Mouse (Mus musculus) cerebellum, postnatal 10 days (tissue): ENCODE results near the gene Jakmip3.

Source experiments
- DNase-seq, 2 experiments: peaks; one replicate each; pipeline ENCODE4 v3.0.0; 2021; ENCODE audit warnings: mixed read lengths in 2 of 2

Gene Jakmip3

DNA sequence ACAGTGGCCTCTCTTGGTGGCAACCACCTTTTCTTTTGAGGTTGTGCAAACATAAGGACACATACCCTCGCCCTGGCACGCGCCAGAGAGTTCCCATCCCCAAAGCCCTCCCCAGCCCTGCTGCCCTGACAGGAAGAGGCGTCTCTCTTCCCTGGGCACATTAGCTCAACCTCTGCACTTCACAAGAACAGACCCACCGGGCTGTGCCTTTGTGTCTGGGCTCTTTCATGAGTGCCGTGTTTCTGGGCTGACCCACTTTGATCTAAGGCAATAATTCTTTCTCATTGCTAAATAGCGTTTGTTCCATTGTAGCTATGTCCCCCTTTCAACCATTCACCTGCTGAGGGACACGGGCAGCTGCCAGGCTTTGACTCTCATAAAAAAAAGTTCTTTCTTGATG, 7.8 kb downstream of the Jakmip3 start:
- no peak for DNase-seq

DNA sequence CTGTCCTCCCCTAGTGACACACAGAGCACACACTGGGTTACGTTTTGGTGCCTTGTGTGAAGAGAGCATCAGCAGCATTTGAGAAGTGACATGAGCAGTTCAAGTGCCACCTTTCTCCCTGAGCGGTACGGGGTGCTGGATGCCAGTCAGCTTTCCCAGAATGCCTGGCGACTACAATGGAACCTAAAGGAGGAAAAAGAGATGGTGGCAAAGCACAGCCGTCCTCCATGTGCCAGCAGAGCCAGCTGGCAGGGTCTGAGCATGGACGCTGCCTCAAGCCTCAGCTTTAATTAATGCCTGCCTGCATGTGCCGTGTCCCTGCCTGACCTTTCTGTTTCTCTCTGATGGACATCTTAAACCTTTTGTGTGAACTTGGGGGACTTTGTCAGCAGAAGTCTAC, 15.3 kb downstream of the Jakmip3 start:
- peak; percentile 74 to 83 for DNase-seq

DNA sequence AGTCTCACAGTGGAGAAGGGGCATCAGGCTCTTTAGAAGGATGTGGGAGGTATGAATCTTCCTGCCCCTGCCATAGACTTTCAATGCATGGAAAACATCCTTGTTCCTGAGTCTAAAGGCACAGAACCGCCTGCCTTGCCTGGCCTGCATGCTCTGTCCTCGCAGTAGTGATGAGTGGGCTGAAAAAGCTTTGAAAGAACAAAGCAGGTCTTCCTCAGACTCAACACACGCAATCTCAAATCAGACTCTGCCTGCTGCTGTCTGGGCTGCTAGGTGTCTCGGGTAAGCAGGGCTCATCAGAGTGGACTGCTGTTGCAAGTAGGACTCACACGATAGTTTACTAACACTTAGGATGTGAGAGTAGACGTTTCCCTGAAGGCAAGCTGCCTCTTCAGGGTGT, 16.6 kb downstream of the Jakmip3 start:
- no peak for DNase-seq

DNA sequence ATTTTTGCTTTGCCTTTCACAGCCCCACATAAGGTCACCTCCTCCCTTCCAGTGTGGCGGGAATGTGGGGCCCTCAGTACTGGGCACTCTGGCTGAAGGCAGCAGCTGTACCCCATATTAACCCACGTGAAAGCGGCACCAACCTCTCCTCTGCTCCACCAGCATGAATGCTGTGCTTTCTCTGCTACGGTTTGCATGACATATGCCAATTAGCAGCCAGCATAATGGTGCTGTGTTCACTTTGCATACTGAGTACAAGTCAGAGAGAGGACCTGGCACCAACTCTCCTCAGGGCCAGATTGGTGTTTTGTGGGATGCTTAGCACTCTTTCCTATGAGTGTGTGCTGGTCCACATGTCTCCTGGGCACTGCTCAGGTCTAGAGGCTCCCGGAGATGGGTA, 19.2 kb downstream of the Jakmip3 start:
- DNase-seq = no peak

DNA sequence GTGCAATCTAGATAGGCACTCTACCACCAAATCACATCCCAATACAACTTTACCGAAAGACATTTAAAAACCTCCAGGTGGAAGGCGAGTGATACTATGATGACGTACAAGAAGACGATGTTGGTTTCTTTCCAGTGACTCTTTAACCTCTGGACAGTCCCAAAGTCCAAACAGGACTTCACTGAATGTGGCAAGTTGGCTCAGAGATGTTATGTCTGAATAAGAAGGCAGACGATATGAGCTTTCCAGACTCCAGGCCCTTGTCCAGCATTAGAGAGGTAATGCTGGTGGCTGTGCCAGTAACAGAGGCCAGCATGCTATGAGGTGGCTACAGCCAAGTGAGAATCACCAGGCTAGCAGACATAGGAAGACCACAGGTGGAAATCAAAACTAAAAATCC, 23.2 kb downstream of the Jakmip3 start:
- no peak for DNase-seq

DNA sequence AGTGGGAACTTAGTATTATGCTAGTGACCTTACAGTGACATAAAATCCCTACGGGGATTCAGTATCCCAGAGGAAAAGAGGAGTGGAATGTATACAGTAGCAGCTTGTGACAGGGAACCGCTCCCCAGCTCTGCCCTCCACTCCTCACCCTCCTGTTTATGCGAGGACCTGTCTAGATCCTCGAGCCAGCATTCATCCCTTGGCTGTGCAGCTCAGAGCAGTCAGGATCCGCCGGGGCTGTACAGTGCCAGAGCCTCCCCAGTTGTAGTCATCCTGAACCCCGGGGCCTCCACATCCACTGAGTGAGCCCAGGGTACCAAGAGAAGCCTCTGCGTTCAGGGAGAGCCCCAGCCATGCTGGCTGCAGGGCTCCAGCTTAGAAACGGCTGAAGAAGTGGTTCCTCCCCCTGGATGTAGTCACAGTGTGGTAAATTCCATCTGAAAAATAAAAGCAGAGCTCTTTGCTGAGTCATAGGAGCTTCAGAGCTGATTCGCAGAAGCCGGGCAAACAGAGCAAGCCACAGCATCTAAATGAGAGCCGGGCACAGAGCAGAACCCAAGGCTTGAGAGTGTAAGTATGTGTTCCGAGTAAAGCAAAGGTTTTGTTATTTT, 27.6 kb downstream of the Jakmip3 start:
- no peak for DNase-seq

DNA sequence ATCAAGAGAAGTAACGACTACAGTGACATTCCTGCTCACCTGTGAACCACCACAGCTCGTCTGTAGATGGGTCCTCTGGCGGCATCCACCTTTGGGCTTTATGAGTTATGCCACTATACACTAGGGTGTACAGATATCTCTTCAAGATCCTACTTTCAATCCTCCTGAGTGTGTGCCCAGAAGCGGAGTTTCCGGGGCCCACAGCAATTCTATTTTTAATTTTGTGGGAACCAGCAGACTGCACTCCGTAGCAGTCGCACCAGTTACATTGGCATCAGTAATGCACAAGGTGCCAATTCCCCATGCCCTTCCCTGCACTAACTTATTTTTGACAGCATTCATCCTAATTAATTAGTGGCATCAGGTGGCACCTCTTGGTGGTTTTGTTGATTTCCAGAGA, 37.0 kb downstream of the Jakmip3 start:
- DNase-seq = no peak

DNA sequence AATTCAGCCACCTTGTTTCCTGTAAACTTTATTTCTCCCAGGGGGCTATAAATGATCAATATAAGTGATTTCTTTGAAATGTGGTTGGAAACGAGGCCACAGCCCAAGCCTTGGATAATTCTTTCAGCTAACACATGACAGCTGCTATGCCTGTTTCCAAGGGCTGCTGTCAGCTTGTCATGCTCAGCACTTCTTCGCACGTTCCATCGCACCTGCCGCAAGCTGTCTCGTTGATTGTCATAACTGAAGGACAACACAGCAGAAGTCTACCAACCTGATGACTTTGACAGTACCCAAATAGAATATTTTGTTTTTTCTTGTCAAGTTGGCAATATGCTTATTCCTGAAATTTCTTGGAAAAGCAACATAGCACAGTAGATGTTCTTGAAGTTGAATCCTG, 44.0 kb downstream of the Jakmip3 start:
- no peak for DNase-seq

DNA sequence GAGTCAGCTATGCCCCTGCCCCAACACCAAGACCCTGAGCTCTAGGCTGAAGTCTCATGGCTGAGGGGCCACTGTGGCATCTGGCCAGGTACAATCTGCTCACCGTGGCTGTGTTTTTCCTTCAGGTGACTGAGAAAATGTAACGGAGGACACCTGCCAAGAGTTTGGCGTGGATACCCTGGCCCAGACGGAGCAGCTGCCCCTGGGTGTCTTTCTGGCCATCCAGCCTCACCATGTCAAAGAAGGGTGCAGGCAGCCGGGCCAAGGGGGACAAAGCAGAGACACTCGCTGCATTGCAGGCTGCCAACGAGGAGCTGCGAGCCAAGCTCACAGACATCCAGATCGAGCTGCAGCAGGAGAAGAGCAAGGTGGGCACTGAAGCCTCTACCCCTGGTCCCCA, 48.6 kb downstream of the Jakmip3 start:
- peak; percentile 75 to 76 for DNase-seq

DNA sequence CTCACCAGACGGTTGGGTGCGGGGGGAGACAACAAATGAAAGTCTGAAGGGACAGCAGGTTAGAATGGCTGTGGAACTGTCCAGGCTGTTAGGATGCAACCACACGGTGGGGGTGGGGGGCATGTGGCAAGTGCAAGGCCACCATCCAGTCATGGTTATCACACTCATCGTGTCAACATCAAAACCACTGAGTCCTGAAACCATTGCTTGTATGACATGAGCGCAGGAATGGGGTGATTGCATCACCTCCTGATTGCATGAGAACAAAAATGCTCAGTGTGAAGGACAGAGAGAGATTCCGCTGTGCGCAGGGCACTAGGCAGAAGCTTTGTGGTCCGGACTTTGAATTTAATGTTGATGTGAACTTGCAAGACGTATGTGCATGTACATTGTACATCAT, 62.2 kb downstream of the Jakmip3 start:
- no peak for DNase-seq

DNA sequence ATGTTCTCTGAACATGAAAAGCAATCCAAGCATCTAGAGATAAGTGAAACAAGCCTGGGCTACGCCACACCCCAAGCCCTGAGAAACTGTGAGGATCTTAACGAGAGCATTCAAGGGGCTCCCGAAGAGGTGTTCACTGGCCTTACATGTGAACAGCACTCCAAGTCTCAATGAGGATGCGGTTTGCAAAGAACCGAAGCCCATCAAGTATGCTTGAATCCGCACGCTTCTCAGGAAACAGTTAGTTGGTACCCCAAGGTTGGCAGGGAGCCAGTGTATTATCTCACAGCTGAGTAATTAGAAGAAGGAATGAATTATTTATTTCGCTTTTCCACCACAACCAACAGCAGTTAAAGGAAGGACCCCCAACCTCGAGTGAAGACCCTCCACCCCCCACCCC, 62.7 kb downstream of the Jakmip3 start:
- DNase-seq = peak; percentile 52 to 60

DNA sequence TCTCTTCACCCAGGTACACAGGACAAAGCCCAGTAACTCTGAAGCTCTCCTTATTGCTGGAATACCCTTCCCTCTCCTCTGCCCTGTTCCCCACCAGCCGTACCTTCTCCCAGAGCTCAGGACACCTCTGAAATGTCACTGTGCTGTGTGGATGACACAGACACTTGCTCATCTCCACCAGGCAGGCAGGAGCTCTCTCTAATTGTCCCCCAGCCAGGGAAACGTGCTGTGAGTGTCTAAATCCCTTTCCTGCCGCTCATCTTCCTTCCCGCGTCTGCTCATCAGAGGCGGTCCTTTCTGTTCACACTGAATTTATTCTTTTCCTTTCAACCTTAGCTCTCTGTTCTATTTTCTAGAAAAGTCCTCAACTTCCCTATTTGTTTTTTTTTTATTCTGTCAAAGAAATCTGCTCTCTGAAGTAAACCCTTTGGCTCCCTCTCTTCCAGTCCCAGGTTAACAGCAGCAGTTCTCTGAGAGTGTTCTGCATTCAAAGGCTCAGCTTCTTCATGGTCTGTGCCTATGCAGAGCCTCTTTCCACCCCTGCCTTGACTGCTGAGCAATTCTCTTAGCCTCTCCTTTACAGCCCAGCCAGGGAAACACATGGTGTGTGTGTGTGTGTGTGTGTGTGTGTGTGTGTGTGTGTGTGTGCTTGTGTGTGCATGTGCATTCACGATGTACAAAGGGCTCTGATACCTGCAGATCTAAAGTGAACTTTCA, 69.4 kb downstream of the Jakmip3 start:
- peak; percentile 62 for DNase-seq

DNA sequence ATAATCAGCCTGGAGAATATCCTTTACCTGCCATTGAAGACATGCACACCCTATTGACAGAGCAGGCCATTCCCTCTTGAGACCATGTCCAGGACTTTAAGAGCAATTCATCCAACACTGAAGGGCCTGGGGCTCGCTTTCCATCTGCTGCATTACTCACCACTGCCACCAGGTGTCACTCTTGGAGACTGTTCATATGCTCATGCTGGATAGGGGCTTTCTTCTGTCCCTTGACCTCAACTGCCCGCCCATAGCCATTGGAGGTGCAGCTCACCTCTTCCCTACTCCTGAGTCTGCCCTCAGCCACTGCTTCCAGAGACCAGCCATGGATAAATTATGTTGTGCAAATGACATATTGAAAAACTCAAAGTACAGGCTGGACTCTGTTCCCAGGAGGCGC, 70.5 kb downstream of the Jakmip3 start:
- peak; percentile 81 to 85 for DNase-seq

DNA sequence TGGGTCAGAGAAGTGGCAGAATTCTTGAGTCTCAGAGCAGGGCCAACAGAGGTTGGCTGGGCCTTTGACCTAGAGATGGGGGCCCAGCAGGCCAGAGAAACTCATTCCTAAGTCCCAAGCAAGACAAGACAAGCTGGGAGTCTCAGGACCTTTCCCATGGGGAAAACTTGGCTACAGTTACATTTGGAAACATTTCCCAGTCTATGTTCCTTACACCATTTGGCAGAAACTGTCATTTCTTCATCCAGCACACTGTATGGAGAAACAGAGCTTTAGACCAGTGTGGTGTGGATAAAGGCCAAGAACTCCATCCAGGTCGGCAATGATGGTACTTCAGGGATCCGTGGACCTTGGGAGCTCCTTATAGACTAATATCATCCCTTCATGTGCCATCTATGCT, 71.1 kb downstream of the Jakmip3 start:
- DNase-seq = no peak

DNA sequence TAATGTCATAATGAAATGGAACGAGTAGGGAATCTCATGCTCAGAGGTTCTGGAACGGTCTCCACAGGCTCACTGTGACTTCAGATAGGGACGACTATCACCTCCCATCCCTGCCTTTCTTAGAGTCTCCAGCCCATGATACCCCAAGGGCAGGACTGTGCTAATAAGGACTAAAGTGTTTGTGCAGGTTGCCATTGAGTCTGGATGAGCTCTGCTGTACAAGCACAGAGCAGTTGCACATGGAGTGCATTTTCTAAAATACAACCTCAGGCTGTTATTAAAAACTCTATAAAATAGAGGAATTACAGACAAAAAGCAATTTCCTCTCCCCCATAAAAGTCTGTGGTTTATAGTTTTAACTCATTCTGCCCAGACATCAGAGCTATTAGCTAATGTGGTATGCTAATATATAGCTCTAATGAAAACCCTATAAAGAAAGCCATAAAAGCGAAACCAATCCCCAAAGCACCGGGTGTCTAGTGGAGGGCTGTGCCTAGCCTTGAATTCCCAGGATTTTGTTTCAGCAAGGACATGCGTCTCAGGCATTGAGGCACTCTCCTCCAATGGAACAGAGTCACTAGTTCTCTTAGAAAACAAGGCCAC, 72.3 kb downstream of the Jakmip3 start:
- no peak for DNase-seq

DNA sequence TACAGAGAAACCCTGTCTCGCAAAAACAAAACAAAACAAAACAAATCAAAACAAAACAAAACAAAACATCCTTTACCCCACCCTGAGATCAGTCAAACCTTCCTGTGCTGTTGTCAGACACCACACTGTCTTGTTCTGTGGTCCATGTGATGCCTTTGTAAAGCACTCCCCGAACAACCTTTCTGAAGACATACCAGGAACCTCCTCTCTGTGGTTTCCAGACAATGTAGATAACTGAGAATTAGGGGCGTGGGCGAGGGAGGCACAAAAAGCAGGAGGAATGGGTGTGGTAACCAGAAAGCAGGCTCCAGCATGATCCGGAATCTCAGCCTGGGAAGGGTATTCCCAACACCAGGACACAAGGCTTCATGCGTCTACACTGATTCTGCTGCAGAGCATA, 74.6 kb downstream of the Jakmip3 start:
- DNase-seq = no peak

DNA sequence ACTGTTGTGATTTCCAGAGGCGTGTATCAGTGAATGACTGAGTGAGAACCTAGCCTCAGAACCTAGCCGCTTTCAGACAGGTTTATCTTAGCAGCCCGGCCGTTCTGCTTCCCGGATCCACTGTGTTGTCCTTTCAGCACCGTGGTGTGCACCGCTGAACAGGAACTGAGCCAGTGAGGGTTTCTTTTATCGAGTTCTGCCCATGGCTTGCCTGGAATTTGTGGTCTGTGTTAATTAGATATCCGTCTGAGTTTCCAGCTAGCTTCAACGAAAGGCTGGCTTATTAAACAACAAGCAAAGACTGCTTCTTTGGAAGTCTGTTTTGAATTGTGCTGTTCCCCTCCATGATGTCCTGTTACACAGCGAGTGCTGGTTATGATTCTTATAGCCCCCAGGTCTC, 75.8 kb downstream of the Jakmip3 start:
- no peak for DNase-seq

DNA sequence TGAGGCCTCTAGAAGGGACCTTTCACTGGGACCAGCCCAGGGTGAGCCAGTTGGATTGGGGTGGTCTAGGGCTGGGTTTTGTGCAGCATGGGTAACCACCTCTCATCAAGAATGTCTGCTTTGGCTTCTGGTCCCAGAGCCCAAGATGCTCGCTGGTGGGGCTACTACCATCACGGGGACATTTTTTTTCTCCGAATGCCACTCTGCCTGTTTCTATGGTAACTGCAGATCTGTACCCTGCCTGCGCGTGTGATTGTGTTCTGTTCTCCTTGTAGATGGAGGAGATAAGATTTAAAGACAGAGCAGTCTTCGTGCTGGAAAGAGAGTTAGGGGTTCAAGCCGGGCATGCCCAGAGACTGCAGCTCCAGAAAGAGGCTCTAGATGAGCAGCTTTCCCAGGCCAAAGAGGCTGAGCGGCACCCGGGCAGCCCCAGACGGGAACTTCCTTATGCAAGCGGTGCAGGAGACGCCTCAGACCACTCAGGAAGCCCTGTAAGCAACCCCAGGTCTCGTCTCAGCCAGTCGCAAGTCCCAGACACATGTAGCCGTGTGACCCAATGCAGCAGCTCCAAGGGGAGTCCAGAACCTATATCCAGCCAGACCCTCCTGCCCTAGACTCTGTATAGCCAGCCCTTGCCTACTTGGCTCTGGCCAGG, 76.8 kb downstream of the Jakmip3 start:
- no peak for DNase-seq

DNA sequence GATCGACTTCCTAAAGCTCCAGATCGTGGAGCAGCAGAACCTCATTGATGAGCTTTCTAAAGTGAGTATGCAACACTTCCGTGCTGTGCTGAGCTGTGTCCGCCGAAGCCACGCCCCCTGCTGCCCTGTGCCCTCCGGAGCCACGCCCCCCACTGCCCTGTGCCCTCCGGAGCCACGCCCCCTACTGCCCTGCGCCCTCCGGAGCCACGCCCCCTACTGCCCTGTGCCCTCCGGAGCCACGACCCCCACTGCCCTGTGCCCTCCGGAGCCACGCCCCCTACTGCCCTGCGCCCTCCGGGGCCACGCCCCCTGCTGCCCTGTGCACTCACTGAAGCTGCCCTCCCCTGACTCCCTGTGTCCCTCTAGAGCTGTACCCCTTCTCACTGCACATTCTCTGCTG, 80.4 kb downstream of the Jakmip3 start:
- DNase-seq = peak in 1 of 2 experiments; percentile 24

DNA sequence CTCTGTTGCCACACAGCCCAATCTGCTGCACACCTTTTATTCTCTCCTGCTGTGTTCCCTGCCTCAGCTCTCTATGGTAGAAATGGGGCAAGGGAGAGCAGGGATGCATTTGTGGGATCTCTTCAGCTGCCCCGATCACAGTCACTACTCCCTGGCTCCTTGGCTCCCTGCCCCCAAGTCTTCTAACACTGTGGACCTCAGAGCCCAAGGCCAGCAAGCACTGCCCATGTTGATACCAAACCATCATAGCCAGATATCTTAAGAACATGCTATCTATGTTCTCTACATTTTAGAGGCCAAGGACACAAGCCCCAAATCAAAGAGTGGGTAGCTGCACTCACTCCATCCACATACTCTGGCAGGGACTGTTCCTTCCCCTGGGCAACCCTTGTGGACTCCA, 80.8 kb downstream of the Jakmip3 start:
- no peak for DNase-seq

DNA sequence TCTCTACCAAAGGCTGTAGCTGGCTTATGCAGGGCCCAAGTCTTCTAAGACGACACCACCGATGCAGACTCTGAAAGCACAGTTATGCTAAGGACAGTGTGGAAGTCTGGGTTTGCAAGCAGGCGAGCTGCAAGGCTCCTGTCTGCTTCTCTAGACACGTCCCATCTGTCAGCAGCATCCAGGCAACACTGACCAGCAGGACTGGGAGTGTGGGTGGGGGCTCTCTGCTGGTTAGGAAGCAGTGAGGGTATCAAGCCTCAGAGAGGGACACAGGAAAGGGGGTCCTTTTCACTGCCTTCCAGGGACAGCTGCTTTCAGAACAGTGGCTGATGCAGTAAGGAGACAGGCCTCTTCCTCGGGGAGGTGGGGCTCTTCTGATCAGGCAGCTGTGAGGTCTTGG, 86.6 kb downstream of the Jakmip3 start:
- DNase-seq = peak in 1 of 2 experiments; percentile 40

DNA sequence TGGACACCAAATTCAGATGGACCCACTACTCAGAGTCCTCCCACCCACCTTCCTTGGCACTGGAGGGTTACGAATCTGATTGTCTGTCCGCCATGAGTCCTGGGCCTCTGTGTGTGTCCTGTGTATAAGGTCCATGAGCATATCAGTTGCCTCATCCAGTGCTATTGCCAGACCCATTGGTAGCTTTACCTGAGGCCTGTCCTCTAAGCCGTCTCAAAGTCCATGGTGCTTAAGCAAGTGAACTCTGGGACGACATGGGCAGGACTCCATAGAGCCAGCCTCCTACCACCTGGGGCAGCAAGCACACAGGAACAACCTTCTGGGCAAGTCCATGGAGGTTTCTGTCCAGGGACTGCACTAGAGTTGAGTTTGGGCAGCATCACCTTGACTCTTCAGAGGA, 90.7 kb downstream of the Jakmip3 start:
- no peak for DNase-seq

DNA sequence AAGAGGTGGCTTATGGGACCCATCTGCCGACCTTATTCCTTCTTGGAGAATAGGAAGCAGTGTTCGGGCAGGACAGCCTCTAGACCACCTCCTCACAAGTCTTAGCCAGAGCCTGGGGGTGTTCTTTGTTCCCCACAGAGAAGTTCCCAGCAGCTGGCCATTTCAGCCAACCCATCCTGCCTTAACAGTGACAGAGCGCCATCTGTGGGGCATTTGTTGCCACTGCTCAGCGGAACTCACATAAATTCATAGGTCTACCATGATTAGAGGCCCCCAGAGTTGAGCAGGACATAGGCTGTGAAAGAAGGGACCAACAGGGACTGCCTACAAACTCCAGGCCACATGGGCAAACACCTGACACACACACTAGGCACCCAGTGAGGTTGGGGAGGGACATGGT, 122.9 kb downstream of the Jakmip3 start:
- peak; percentile 52 to 59 for DNase-seq

DNA sequence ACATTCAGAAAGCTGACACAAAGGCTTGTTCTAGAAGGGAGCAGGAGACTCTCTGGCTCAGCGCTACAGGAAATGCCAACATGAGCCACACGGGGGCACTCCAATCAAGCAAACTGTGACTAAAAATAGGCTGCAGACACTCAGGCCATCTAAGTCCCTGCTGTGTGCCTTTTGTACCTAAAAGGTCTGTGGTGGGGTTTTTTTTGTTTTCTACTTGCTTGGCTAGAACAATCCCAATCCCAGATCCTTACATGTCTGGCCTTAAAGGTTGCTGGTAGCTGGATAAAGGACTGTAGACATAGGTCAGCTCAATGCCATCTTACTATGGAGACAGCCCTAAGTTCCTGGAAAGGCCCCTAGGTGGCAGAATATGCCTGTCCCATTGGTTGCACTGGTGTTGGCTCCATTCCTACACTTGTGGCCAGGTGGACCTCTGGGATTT, 127.7 kb downstream of the Jakmip3 start:
- DNase-seq = peak; percentile 92 to 95
